Mouse (Mus musculus) stomach, postnatal 0 days (tissue): ENCODE measurements around the gene Gucy2f.

Experiments used
- CTCF ChIP-seq: IDR thresholded peaks from 2 replicates; pipeline ENCODE4 v1.5.1; 2016; ENCODE audit warnings: antibody characterized with exemption, low read depth, mild to moderate bottlenecking, moderate library complexity
- EP300 ChIP-seq: optimal IDR thresholded peaks from 2 replicates; pipeline ENCODE3; 2016; ENCODE audit warnings: antibody characterized with exemption

GRCm38 (mm10) chrX:142095579-142095978 is 101.2 kb downstream of the Gucy2f start:
- TF ChIP-seq CTCF (no peak), EP300 (no peak)
